Mouse (Mus musculus) left cerebral cortex, adult 2 months (tissue): ENCODE data around the gene Ggt6. TPM values are rescaled to one million over a fixed set of nuclear protein-coding genes. Genes with fewer than 3 reads are reported as not detected.

Experiments used
- DNase-seq, 2 experiments: peaks; one replicate each; pipeline ENCODE4 v3.0.0; 2021 to 2022; ENCODE audit warnings: low spot score in 2 of 2, mixed read lengths in 1 of 2; ENCODE audit errors: extremely low spot score in 1 of 2
- H3K27ac ChIP-seq: fragments of 200-600 bp; 2 replicates; pipeline ENCODE4 v1.8.1; 2022
- H3K4me3 ChIP-seq: fragments of 200-600 bp; 2 replicates; pipeline ENCODE4 v1.8.1; 2022
- CTCF ChIP-seq: fragments of 200-600 bp; IDR thresholded peaks from 2 replicates; pipeline ENCODE4 v1.8.1; 2022; ENCODE audit warnings: antibody characterized with exemption, mild to moderate bottlenecking, moderate library complexity
- intact Hi-C: fragments of 180-260 bp; cut with DNase I; formaldehyde crosslinking; loops from one replicate; pipeline ENCODE4 v1.15.1; 2025
- total RNA-seq, 2 experiments: library from RNA; stranded (reverse); gene quantifications; 2 replicates each; pipeline ENCODE4 v1.2.3; 2021

The Ggt6 gene
- total RNA-seq, 2 experiments from 2014 or later = 0.18 to 0.37 TPM

- intact Hi-C loops = no loop called here
- no peak for DNase-seq
- TF ChIP-seq CTCF = no peak
- no peak overlapping the region for H3K27ac ChIP-seq
- H3K4me3 ChIP-seq = no peak overlapping the region
Measured at GRCm38 (mm10) chr11:72413016-72413415, 22.3 kb upstream of the Ggt6 start.

GRCm38 (mm10) chr11:72413601-72414190 is 21.6 kb upstream of the Ggt6 start:
- no peak overlapping the region for H3K4me3 ChIP-seq
- intact Hi-C loops = no loop called here
- DNase-seq = no peak
- H3K27ac ChIP-seq = no peak overlapping the region
- TF ChIP-seq CTCF = no peak

- TF ChIP-seq CTCF = no peak
- Histone ChIP-seq H3K27ac (no peak overlapping the region), H3K4me3 (no peak overlapping the region)
- intact Hi-C loops = no loop called here
- no peak for DNase-seq
Measured at GRCm38 (mm10) chr11:72415155-72415554, 20.2 kb upstream of the Ggt6 start.

GRCm38 (mm10) chr11:72416666-72417065 is 18.7 kb upstream of the Ggt6 start:
- no peak overlapping the region for H3K4me3 ChIP-seq
- H3K27ac ChIP-seq = no peak overlapping the region
- intact Hi-C loops = no loop called here
- TF ChIP-seq CTCF = no peak
- DNase-seq = no peak

- no peak overlapping the region for H3K4me3 ChIP-seq
- intact Hi-C loops = no loop called here
- H3K27ac ChIP-seq = no peak overlapping the region
- DNase-seq = no peak
- no peak for TF ChIP-seq CTCF
Measured at GRCm38 (mm10) chr11:72417376-72417775, 17.9 kb upstream of the Ggt6 start.

GRCm38 (mm10) chr11:72418227-72418626 is 17.1 kb upstream of the Ggt6 start:
- TF ChIP-seq CTCF = no peak
- intact Hi-C loops = no loop called here
- Histone ChIP-seq H3K27ac (no peak overlapping the region), H3K4me3 (no peak overlapping the region)
- no peak for DNase-seq

- TF ChIP-seq CTCF = no peak
- intact Hi-C loops = no loop called here
- Histone ChIP-seq H3K4me3 (no peak overlapping the region), H3K27ac (no peak overlapping the region)
- no peak for DNase-seq
Measured at GRCm38 (mm10) chr11:72419006-72419405, 16.3 kb upstream of the Ggt6 start.

GRCm38 (mm10) chr11:72420460-72421122 is 14.7 kb upstream of the Ggt6 start:
- Histone ChIP-seq H3K27ac (no peak overlapping the region), H3K4me3 (no peak overlapping the region)
- DNase-seq = no peak
- no peak for TF ChIP-seq CTCF
- intact Hi-C loops = no loop called here

GRCm38 (mm10) chr11:72421518-72422278 is 13.6 kb upstream of the Ggt6 start:
- DNase-seq = no peak
- intact Hi-C loops = no loop called here

GRCm38 (mm10) chr11:72423686-72424085 is 11.6 kb upstream of the Ggt6 start:
- Histone ChIP-seq H3K4me3 (no peak overlapping the region), H3K27ac (no peak overlapping the region)
- no peak for TF ChIP-seq CTCF
- DNase-seq = no peak
- intact Hi-C loops = no loop called here

More at GRCm38 (mm10) chr11:72421518-72422278, 13.6 kb upstream of the Ggt6 start:
- TF ChIP-seq CTCF = no peak
- H3K4me3 ChIP-seq = no peak overlapping the region
- H3K27ac ChIP-seq = no peak overlapping the region

GRCm38 (mm10) chr11:72425201-72425600 is 10.1 kb upstream of the Ggt6 start:
- intact Hi-C loops = loop anchor here (5.0 kb wide), 1 partner anchor 53 kb away; no protein-coding TSS in a partner anchor
- no peak for TF ChIP-seq CTCF
- Histone ChIP-seq H3K27ac (no peak overlapping the region), H3K4me3 (no peak overlapping the region)
- DNase-seq = no peak

- H3K27ac ChIP-seq = no peak overlapping the region
- no peak overlapping the region for H3K4me3 ChIP-seq
- intact Hi-C loops = loop anchor here (1.0 to 5.0 kb wide), 2 partner anchors 55 to 207 kb away; no protein-coding TSS in a partner anchor
- DNase-seq = no peak
- TF ChIP-seq CTCF = peak; percentile 52
Measured at GRCm38 (mm10) chr11:72426884-72427283, 8.4 kb upstream of the Ggt6 start.
